Mouse (Mus musculus) spleen, adult 2 months (tissue): ENCODE results near the gene Mgst1. TPM values are rescaled to one million over a fixed set of nuclear protein-coding genes. Genes with fewer than 3 reads are reported as not detected.

Experiments
- DNase-seq, 2 experiments: peaks; one replicate each; pipeline versions ENCODE4 v3.0.0 to v3.0.0-alpha.2; 2012 to 2021; ENCODE audit warnings: low spot score in 2 of 2, low read depth in 1 of 2
- H3K27ac ChIP-seq: fragments of 200-500 bp; 2 replicates; pipeline ENCODE4 v1.5.1; 2012; ENCODE audit warnings: low read length, inconsistent platforms; ENCODE audit not compliant: insufficient read depth
- H3K27me3 ChIP-seq: fragments of 200-500 bp; 2 replicates; pipeline ENCODE4 v1.6.1; 2012; ENCODE audit warnings: mild to moderate bottlenecking, moderate library complexity, low read length, inconsistent platforms; ENCODE audit not compliant: control insufficient read depth, insufficient read depth
- H3K36me3 ChIP-seq: fragments of 200-500 bp; 2 replicates; pipeline ENCODE4 v1.6.1; 2012; ENCODE audit warnings: mild to moderate bottlenecking, low read length, inconsistent platforms; ENCODE audit not compliant: control insufficient read depth, insufficient read depth
- H3K4me1 ChIP-seq: fragments of 200-500 bp; 2 replicates; pipeline ENCODE4 v1.6.1; 2011; ENCODE audit warnings: inconsistent platforms; ENCODE audit not compliant: control insufficient read depth, insufficient read depth, insufficient read length
- H3K4me3 ChIP-seq: fragments of 200-500 bp; 2 replicates; pipeline ENCODE4 v1.5.1; 2011; ENCODE audit warnings: mild to moderate bottlenecking, inconsistent platforms; ENCODE audit not compliant: insufficient read depth, insufficient read length; ENCODE audit errors: extremely low read depth
- CTCF ChIP-seq: fragments of 200-500 bp; IDR thresholded peaks from 2 replicates; pipeline ENCODE4 v1.5.1; 2011; ENCODE audit warnings: mild to moderate bottlenecking, inconsistent platforms; ENCODE audit not compliant: insufficient read depth, insufficient read length, insufficient replicate concordance; ENCODE audit errors: extremely low read depth
- POLR2A ChIP-seq: fragments of 200-500 bp; IDR thresholded peaks from 2 replicates; pipeline ENCODE4 v1.6.1; 2011; ENCODE audit warnings: low read depth, low read length, inconsistent platforms
- WGBS: fragments of 180-500 bp; shearing (Covaris S2); methylation state at CpG from one replicate; pipeline ENCODE4 v1.1.7; 2018; 5-methylcytosine and 5-hydroxymethylcytosine counted together
- polyA plus RNA-seq: library from polyadenylated mRNA; depleted of rRNA; stranded (reverse); fragments of >200 nt; gene quantifications from 2 replicates; pipeline ENCODE4 v1.2.3, GENCODE M21; 2012

The Mgst1 gene
- polyA plus RNA-seq, 1 experiment: 45.4 TPM

DNA sequence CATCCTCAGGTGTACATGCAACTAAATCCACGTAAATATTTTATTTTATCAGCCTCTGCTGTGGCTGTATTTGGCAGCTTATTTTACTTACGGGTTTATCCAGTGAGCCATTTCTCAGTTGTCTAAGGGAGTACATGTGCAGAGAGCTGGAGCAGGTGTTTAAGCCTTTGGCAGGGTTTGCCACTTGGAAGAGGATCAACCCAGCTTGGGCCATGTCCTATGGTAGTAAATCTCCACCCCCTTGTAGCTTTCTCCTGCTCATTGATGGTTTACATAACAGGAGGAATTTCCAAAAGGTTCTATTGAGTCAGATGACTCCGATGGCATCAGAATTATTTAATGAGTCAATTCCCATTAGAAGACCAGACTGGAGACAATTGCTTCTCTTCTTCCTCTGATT, 22.6 kb upstream of the Mgst1 start:
- 90% methylated on average over 3 of the region's 3 CpGs for WGBS
- Histone ChIP-seq H3K4me3 (no peak overlapping the region), H3K27ac (no peak overlapping the region), H3K36me3 (no peaks in the 10 kb centered on the region), H3K4me1 (no peaks in the 10 kb centered on the region), H3K27me3 (no peaks in the 10 kb centered on the region)
- TF ChIP-seq POLR2A (no peak), CTCF (no peak)
- no peak for DNase-seq

DNA sequence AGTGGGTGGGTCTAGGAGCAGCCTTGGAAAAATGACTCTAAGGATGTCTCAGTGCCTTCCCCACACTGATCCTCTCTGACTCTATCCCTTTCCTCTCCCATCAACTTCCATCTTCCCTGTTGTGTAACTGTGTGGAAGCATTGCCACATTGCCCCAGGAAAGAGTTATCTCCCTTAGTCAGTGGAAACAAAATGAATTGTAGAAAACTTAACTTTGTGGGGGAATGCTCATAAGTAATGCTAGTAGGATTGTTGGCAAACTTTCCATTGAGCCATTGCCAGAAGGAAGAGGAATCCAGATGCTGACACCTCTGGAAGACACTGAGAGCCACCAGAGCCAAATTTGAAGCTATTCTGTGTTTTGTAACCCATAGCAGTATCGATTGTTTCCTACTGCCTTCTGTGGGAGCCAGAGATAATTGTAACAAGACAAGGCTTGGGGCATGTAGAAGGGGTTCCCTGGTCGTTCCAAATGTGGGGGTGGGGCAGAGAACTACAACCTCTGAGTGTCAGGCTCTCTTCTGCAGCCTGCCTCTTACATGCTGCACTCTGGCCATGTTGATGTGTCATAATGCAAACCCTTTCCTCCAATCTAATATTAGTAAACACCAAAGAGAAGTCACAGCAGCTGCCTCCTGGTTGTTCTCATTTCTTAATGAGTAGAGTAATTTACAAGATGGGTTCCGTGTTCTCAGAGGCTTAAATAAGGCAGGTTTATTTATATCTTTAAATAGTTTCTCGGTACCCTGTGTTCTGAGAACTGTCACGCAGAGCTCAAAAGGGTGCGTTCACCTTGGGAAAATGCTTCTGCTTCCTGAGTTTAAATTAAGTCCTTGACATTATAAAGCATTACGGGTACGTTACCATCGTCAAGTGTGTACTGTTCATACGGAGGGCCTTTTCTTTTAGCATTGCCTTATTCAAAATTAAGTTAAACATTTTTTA, 11.5 kb upstream of the Mgst1 start:
- no peaks in the 10 kb centered on the region for H3K36me3 ChIP-seq
- no peaks in the 10 kb centered on the region for H3K4me1 ChIP-seq
- H3K27ac ChIP-seq: no peak overlapping the region
- no peak for TF ChIP-seq CTCF
- TF ChIP-seq POLR2A: no peak
- 58% methylated on average over 10 of the region's 10 CpGs for WGBS
- no peak overlapping the region for H3K4me3 ChIP-seq
- DNase-seq: no peak
- no peaks in the 10 kb centered on the region for H3K27me3 ChIP-seq

DNA sequence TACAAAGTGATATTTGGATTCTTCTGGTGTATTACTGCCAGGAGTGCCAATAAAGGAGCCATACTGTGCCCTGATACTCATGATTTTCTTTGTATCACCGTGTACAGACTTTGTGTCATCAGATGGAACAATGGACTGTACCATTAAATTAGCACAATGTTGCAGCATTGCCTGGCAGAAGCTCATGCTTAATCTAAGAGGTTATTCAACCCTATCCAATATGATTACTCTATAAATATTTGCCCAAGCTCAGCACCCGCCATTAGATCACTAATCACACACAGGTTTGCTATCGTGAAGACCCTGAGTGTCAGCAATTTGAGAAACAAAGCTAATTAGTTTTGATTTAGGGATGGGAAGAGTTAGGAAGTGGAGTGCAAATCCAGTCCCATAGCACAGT, 9.6 kb upstream of the Mgst1 start:
- no peak overlapping the region for H3K4me3 ChIP-seq
- no peak for TF ChIP-seq POLR2A
- TF ChIP-seq CTCF: no peak
- H3K27ac ChIP-seq: no peak overlapping the region
- H3K4me1 ChIP-seq: no peaks in the 10 kb centered on the region
- H3K27me3 ChIP-seq: no peaks in the 10 kb centered on the region
- WGBS: 91% methylated on average over 3 of the region's 3 CpGs
- H3K36me3 ChIP-seq: no peaks in the 10 kb centered on the region
- no peak for DNase-seq

DNA sequence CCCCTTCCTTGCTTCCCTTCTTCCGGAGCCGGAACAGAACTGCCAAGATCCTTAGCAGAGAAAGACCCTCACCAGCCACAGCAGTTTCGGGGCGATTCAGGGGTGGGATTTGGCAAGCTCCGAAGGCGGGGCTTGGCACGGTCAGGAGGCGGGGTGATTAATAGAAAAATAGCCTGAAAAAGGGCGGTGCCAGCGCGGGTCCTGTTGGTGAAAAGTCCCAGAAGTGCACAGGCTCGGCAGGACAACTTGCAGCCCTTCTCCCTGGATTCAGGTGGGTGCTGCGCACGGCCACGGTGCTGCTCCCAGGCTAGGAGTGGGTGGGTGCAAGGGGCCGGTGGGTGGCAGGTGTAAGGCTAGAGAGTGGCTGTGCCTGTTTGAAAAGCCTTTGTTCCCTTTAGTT, 220 bp downstream of the Mgst1 start:
- Histone ChIP-seq H3K4me3 (peak overlapping the region; percentile 60), H3K4me1 (no peaks in the 10 kb centered on the region), H3K27me3 (no peaks in the 10 kb centered on the region), H3K36me3 (no peaks in the 10 kb centered on the region), H3K27ac (no peak overlapping the region)
- TF ChIP-seq POLR2A (no peak), CTCF (no peak)
- peak in 1 of 2 experiments; percentile 29 for DNase-seq
- under 1% methylated on average over 16 of the region's 16 CpGs for WGBS

DNA sequence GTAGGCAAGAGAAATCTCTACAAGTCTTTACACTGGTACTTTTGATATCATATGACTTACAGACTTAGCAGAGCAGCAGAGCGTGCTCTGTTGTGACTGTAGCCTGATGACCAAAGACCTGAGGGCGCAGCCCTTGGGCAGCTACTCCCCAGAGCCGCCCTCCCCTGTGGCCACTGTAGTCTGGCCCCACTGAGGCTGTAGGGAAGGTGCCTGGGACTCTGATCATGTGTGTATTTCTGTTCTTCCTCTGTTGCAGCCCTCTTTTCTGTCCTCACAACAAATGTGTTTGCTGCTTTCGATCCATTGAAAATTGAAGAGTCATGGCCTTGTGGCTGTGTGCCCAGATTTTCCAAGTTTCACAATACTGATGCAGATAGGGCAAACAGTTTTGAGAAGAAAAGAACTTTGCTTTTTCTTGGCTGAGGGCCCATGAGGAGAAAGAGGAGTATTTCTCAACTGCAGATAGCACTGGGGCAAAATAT, 1.0 kb downstream of the Mgst1 start:
- peak overlapping the region; percentile 17; the same call in 1 of the 2 replicates for H3K4me3 ChIP-seq

DNA sequence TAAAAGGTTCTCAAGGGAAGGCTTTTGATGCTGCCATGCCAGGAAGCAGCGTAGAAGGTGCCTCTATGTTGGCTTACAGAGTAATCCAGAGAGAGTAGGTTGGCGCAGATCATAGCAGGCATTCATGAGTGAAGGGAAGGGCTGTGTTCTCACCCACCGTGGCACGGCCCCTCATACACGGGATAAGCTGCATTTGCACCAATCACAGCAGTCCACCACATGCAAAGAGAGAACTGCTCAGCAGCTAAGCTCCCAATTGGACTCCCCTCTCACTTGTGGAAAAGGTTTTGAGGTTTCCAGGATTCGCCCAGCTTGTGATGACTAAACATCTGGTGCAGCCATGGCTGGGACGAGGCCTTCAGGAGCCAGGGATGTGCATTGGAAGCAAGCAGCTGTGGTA, 2.5 kb downstream of the Mgst1 start:
- WGBS: 92% methylated on average over 7 of the region's 7 CpGs

More for the DNA sequence above, 1.0 kb downstream of the Mgst1 start:
- no peaks in the 10 kb centered on the region for H3K27me3 ChIP-seq
- H3K36me3 ChIP-seq: no peaks in the 10 kb centered on the region
- 56% methylated on average over 4 of the region's 4 CpGs for WGBS
- TF ChIP-seq POLR2A: no peak
- no peak for TF ChIP-seq CTCF
- no peak for DNase-seq
- no peaks in the 10 kb centered on the region for H3K4me1 ChIP-seq
- peak overlapping the region; percentile 18; the same call in 1 of the 2 replicates for H3K27ac ChIP-seq

DNA sequence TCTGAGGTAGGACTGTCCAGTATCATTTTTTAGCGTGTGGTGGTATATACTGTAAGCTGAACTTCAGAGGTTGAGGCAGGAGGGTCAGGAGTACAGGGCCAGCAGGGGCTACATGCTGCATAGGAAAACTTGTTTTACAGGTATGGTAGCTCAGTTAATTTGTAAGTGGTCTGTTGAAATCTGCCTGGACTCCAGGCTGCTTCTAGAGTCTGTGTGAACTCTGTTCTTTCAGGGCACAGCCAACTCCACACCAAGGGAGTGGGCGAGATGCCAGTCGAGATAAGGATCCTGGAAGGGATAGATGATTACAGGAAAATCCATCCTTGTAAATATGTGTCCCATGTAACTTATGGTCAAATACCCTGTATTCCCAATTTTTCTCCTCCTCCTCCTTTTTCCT, 3.3 kb downstream of the Mgst1 start:
- no peak overlapping the region for H3K27ac ChIP-seq
- no peak for TF ChIP-seq POLR2A
- no peak for TF ChIP-seq CTCF

More for the DNA sequence above, 2.5 kb downstream of the Mgst1 start:
- no peaks in the 10 kb centered on the region for H3K36me3 ChIP-seq
- no peak overlapping the region for H3K4me3 ChIP-seq
- H3K4me1 ChIP-seq: no peaks in the 10 kb centered on the region
- no peak for TF ChIP-seq POLR2A
- no peak for TF ChIP-seq CTCF
- DNase-seq: no peak
- H3K27ac ChIP-seq: no peak overlapping the region
- no peaks in the 10 kb centered on the region for H3K27me3 ChIP-seq

More for the DNA sequence above, 3.3 kb downstream of the Mgst1 start:
- Histone ChIP-seq H3K36me3 (no peaks in the 10 kb centered on the region), H3K4me1 (no peaks in the 10 kb centered on the region), H3K27me3 (no peaks in the 10 kb centered on the region), H3K4me3 (no peak overlapping the region)
- DNase-seq: no peak
- WGBS: 90% methylated on average over 3 of the region's 3 CpGs
